Mouse (Mus musculus) limb, embryonic 12.5 days (tissue): ENCODE measurements around the gene Atp6v1g1. TPM values are rescaled to one million over a fixed set of nuclear protein-coding genes. Genes with fewer than 3 reads are reported as not detected.

Experiments used
- ATAC-seq: fragments of 200-750 bp; cut with Nextera tagmentation; 2 replicates; pipeline ENCODE4 v1.8.0; 2017; ENCODE audit warnings: low read depth, moderate TSS enrichment; ENCODE audit not compliant: insufficient number of reproducible peaks, insufficient read depth, low FRiP score, low TSS enrichment
- H3K27ac ChIP-seq: fragments of 300-500 bp; sonication (generic); 2 replicates; pipeline ENCODE4 v1.5.1; 2016; ENCODE audit warnings: mild to moderate bottlenecking, moderate library complexity
- H3K27me3 ChIP-seq: fragments of 300-500 bp; sonication (generic); 2 replicates; pipeline ENCODE4 v1.6.1; 2016; ENCODE audit warnings: mild to moderate bottlenecking, moderate library complexity
- H3K36me3 ChIP-seq: fragments of 300-500 bp; sonication (generic); 2 replicates; pipeline ENCODE4 v1.6.1; 2016; ENCODE audit warnings: mild to moderate bottlenecking, moderate library complexity
- H3K4me1 ChIP-seq: fragments of 300-500 bp; sonication (generic); replicated peaks from 2 replicates; pipeline ENCODE4 v1.6.1; 2016
- H3K4me2 ChIP-seq: fragments of 300-500 bp; sonication (generic); 2 replicates; pipeline ENCODE4 v1.6.1; 2016; ENCODE audit warnings: mild to moderate bottlenecking, moderate library complexity
- H3K4me3 ChIP-seq: fragments of 300-500 bp; sonication (generic); replicated peaks from 2 replicates; pipeline ENCODE4 v1.5.1; 2016; ENCODE audit warnings: mild to moderate bottlenecking
- H3K9ac ChIP-seq: fragments of 300-500 bp; sonication (generic); replicated peaks from 2 replicates; pipeline ENCODE4 v1.6.1; 2016; ENCODE audit warnings: mild to moderate bottlenecking, moderate library complexity
- H3K9me3 ChIP-seq: fragments of 300-500 bp; sonication (generic); 2 replicates; pipeline ENCODE4 v1.6.1; 2016; ENCODE audit warnings: mild to moderate bottlenecking, moderate library complexity
- WGBS: fragments of 180-500 bp; shearing (Covaris S2); methylation state at CpG from one replicate; pipeline ENCODE4 v1.1.7; 2016; 5-methylcytosine and 5-hydroxymethylcytosine counted together
- polyA plus RNA-seq: library from polyadenylated mRNA; unstranded; fragments of >200 nt; fragmentation: Nextera tagmentation; extraction: Ambion mirVana; gene quantifications from 2 replicates; pipeline ENCODE4 v1.2.1, GENCODE M21; 2016

The Atp6v1g1 gene
- polyA plus RNA-seq: 293 and 317 TPM in 2 replicates

DNA sequence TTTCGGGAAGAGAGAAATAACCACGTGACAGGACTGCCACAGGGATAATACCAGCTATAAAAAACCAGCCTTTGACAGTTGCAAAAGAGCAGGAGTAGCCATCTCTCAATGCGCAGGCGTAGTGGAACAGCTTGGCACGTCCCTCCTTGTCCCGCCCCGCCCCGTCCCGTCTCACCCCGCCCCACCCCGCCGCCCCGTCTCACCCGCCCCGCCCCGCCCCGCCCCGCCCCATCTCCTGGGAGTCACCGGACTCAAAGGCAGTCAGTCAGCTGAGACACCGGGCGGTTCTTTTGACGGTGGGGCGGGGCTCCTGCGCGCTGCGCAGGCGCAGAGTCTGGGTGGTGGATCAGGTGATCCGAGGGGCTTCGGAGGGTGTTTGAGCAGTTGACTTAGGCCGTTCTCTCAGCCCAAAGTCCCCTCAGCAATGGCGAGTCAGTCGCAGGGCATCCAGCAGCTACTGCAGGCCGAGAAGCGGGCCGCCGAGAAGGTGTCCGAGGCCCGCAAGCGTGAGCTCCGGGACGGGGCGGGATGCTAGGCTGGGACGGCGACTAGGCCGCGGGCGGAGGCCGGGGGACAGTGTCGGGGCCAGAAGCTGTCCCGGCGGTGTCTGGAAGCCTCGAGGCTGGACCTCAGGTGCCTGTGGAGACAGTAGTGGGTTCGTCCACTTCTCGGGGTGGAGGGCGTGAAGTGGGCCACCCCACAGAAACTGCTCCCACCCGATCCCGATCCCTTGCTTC is at the start of gene Atp6v1g1:
Gene Atp6v1g1, plus strand, starts transcription at position 279 of the 737 bp plus-strand sequence.
- H3K4me2 ChIP-seq: peak within 1 kb of the TSS; percentile 83
- H3K9ac ChIP-seq: peak within 1 kb of the TSS; percentile 90
- H3K27me3 ChIP-seq: no peaks in the 10 kb centered on the region
- H3K9me3 ChIP-seq: no peaks in the 10 kb centered on the region
- peak within 1 kb of the TSS; percentile 88 for H3K27ac ChIP-seq
- WGBS: under 1% methylated on average over 57 of the region's 57 CpGs
- peak within 1 kb of the TSS; percentile 87 for H3K4me3 ChIP-seq
- ATAC-seq: peak; percentile 92
- peaks cover 22% of the 10 kb centered on the region for H3K36me3 ChIP-seq
- H3K4me1 ChIP-seq: peaks cover 27% of the 10 kb centered on the region

DNA sequence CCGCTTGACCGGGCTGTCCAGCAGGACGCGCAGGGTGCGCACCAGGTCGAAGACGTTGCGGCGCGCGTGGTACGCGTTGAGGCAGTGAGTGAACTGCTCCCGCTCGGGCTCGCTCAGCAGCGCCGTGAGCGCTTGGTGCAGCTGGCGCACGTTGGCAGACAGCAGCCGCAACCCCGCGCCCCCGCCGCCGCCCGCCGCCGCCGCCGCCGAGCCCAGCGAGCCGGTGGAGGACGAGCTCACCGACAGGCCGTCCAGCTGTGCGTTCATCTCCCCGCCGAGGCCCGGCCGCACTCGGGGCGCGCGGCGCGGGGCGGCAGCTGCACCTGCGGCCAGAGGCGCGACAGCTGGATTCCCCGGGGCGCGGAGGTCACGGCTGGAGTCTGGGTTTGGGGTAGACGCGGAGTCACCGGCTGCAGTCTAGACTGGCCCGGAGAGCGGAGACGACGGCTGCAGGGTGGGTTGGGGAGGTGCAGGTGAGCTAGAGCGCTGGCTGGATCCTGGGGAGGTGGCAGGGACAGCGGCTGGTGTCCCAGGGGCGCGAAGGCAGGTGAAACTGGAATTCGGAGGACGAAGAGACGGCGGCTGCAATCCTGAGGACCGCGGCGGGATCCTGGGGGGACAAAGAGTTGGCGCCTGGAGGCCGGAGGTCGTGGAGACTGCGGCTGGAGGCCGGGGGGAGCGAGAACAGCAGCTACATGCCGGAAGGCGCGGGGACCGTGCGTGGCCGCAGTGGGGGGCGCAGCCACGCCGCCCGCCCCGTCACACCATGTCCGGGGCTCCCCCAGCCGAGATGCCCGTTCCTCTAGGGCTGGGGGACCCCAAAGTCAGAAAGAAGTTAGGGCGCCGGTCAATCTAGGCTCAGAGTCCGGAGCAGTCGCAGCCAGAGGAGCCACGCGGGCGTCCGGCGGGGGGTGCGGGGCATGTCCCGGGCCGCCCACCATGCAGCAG is 49.3 kb upstream of the Atp6v1g1 start:
- H3K27ac ChIP-seq: peak overlapping the region; percentile 82; the same call in 1 of the 2 replicates
- H3K4me3 ChIP-seq: peak overlapping the region; percentile 76
- H3K27me3 ChIP-seq: peaks cover 17% of the 10 kb centered on the region; the same call in 1 of the 2 replicates
- peak; percentile 56 for ATAC-seq
- H3K9me3 ChIP-seq: no peaks in the 10 kb centered on the region
- no peaks in the 10 kb centered on the region for H3K36me3 ChIP-seq
- H3K9ac ChIP-seq: peak overlapping the region; percentile 75
- H3K4me2 ChIP-seq: peak overlapping the region; percentile 96
- under 1% methylated on average over 105 of the region's 107 CpGs for WGBS
- peaks cover 32% of the 10 kb centered on the region for H3K4me1 ChIP-seq

DNA sequence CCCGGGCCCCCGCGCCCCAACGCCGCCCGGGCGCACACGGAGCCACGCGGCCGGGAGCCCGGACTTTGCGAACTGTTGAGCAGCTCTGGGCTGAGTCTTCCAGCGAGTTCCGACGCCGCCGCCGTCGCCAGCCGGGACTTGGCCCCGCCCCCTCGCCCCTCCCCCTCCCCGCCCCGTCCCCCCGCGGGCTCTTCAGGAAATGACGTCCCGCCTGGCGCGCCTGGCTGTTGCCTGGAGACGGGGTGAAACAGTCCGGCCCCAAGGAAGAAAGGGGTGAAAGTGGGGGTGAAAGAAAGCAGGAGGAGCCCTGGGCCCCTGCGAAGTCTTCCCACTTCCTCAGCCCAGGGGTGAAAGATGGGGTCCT is 48.7 kb upstream of the Atp6v1g1 start, which contains the start of gene Whrn:
Gene Whrn, minus strand, starts transcription at position 77 of the 364 bp plus-strand sequence.
- H3K27ac ChIP-seq: peak within 1 kb of the TSS; percentile 82
- WGBS: under 1% methylated on average over 33 of the region's 34 CpGs

DNA sequence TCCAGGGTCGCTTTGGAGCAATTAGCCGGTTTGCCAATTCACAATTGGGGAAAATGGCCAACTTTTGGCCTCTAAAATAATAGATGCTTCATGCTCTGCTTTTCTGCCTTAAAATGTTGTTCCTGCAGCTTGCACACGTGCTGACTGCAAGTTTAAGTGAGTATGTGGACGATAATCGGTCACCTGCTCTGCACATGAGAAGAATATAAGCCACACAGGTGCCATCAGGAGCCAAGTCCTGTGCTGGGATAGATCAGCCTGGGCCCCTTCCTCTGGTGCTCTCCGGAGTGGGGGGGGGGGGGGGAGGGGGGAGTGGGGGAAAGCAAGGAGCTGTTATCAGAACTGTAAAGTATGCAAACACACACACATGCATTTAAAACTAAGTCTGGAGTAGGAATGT is 48.3 kb upstream of the Atp6v1g1 start:
- H3K9ac ChIP-seq: peak overlapping the region; percentile 75; the same call in 1 of the 2 replicates
- WGBS: 11% methylated on average over 6 of the region's 6 CpGs

More for the DNA sequence above, 48.7 kb upstream of the Atp6v1g1 start, which contains the start of gene Whrn:
- H3K9ac ChIP-seq: peak within 1 kb of the TSS; percentile 75
- H3K4me3 ChIP-seq: peak within 1 kb of the TSS; percentile 76
- no peaks in the 10 kb centered on the region for H3K9me3 ChIP-seq
- no peaks in the 10 kb centered on the region for H3K36me3 ChIP-seq
- peak within 1 kb of the TSS; percentile 96 for H3K4me2 ChIP-seq
- peaks cover 23% of the 10 kb centered on the region for H3K27me3 ChIP-seq
- peaks cover 32% of the 10 kb centered on the region for H3K4me1 ChIP-seq
- peak; percentile 71 for ATAC-seq

DNA sequence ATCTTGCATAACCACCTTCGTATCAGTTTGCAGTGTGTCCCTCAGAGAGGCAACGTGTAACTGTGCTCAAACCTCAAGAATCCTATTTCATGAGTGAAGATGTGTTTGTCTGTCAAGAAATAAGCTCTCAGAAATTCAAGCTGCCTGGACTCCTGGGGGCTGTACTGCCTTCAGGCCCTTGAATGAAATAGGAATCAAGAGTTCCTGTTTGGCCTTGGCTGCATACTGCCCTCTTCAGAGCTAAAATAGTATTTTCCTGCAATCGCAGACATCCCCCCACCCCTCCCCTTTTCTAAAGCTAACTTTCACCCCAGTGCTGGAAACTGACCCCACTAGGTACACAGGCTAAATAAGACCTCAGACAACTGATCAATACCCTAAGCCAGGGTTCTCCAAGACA is 46.2 kb upstream of the Atp6v1g1 start:
- H3K27me3 ChIP-seq: peaks cover 24% of the 10 kb centered on the region
- no peak overlapping the region for H3K27ac ChIP-seq
- no peak overlapping the region for H3K9ac ChIP-seq
- H3K4me3 ChIP-seq: no peak overlapping the region
- H3K36me3 ChIP-seq: no peaks in the 10 kb centered on the region
- WGBS: 34% methylated on average over 3 of the region's 3 CpGs
- no peak for ATAC-seq
- no peak overlapping the region for H3K4me2 ChIP-seq
- peaks cover 20% of the 10 kb centered on the region for H3K4me1 ChIP-seq
- no peaks in the 10 kb centered on the region for H3K9me3 ChIP-seq

More for the DNA sequence above, 48.3 kb upstream of the Atp6v1g1 start:
- H3K27ac ChIP-seq: peak overlapping the region; percentile 82
- ATAC-seq: no peak
- H3K4me3 ChIP-seq: peak overlapping the region; percentile 76
- H3K27me3 ChIP-seq: peaks cover 24% of the 10 kb centered on the region
- peak overlapping the region; percentile 96 for H3K4me2 ChIP-seq
- H3K9me3 ChIP-seq: no peaks in the 10 kb centered on the region
- no peaks in the 10 kb centered on the region for H3K36me3 ChIP-seq
- peaks cover 28% of the 10 kb centered on the region for H3K4me1 ChIP-seq

DNA sequence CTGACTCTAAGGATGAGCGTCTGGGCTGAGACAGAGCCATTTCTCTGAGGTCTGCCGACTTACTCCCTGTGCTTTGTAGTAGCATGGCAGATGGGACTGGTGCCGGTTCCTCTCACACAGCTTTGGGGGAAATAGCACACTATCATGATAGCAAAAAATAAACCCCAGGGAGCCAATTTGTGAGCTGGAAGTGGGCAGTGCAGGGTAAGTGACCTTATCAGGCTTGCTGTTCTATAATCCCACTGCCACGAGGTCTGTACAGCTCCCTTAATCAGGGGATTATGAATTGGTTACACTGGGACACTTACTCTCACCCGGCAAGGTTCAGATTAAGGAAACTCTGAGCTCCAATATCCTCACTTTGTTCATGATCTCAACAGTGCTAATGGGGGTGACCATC is 43.5 kb upstream of the Atp6v1g1 start:
- Histone ChIP-seq H3K9me3 (no peaks in the 10 kb centered on the region), H3K27me3 (peaks cover 11% of the 10 kb centered on the region), H3K36me3 (no peaks in the 10 kb centered on the region), H3K4me3 (no peak overlapping the region), H3K9ac (no peak overlapping the region), H3K27ac (no peak overlapping the region), H3K4me1 (peaks cover 5% of the 10 kb centered on the region), H3K4me2 (no peak overlapping the region)
- no peak for ATAC-seq
- WGBS: 61% methylated on average over 5 of the region's 5 CpGs

DNA sequence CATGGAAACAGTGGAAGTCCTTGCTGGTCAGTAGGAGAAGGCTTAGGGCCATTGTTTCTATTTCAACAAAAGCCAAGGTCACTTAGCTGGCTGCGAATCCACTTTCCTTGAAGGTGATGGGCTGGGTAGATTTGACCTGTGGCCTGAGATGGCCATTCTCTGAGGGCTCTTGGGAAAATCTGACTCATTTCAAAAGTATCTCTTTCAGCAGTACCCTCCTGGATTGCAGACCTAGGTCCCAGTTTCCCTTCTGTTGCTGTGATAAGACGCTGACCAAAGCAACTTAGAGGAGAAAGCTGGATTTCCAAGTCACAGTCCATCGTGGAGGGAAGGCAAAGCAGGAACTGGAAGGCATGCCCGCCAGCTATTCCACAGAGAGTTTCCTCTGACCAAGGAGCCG is 40.6 kb upstream of the Atp6v1g1 start:
- H3K27ac ChIP-seq: no peak overlapping the region
- H3K36me3 ChIP-seq: no peaks in the 10 kb centered on the region
- H3K4me1 ChIP-seq: no peaks in the 10 kb centered on the region
- no peak overlapping the region for H3K9ac ChIP-seq
- H3K4me2 ChIP-seq: no peak overlapping the region
- no peaks in the 10 kb centered on the region for H3K9me3 ChIP-seq
- no peak for ATAC-seq
- no peak overlapping the region for H3K4me3 ChIP-seq
- 78% methylated on average over 5 of the region's 5 CpGs for WGBS
- H3K27me3 ChIP-seq: peaks cover 11% of the 10 kb centered on the region

DNA sequence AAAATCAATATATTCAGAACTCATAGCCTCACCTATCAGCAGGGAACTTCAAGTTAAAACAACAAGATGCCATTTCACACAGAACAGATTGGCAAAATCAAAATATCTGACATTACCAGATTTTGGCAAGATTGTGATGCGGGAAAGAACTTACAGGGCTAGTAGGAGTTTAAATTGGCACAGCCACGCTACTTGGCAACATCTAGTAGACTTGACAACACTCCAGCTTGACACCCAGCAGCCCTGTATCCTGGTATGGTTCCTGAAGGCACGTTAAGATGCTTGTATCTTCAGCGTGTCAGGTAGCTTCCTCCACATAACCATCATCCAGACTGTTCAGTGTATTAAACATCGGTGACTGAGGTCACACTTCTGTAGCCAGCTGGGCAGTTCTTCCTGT is 37.1 kb upstream of the Atp6v1g1 start:
- ATAC-seq: no peak
- 79% methylated on average over 5 of the region's 5 CpGs for WGBS
- H3K36me3 ChIP-seq: no peaks in the 10 kb centered on the region
- no peak overlapping the region for H3K4me3 ChIP-seq
- no peaks in the 10 kb centered on the region for H3K27me3 ChIP-seq
- no peak overlapping the region for H3K9ac ChIP-seq
- H3K4me1 ChIP-seq: no peaks in the 10 kb centered on the region
- H3K9me3 ChIP-seq: no peaks in the 10 kb centered on the region
- H3K27ac ChIP-seq: no peak overlapping the region
- no peak overlapping the region for H3K4me2 ChIP-seq

DNA sequence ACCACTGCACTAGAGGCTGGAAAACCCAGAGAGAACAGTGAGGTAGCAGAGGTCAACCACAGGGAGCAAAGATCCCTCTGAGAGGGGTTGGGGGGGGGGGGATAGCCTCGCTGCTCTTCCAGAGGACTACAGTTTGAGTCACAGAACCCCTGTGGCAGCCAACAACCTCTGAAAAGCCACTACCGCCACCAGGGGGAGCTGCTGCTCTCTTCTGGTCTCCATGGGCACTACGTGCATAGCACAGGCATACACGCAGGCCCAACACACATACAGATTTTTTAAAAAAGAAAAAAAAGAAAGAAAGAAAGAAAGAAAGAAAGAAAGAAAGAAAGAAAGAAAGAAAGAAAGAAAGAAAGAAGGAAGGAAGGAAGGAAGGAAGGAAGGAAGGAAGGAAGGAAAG is 36.3 kb upstream of the Atp6v1g1 start:
- Histone ChIP-seq H3K36me3 (no peaks in the 10 kb centered on the region), H3K4me2 (no peak overlapping the region), H3K4me1 (peaks cover 6% of the 10 kb centered on the region; the same call in 1 of the 2 replicates), H3K27ac (no peak overlapping the region), H3K27me3 (no peaks in the 10 kb centered on the region), H3K9me3 (no peaks in the 10 kb centered on the region), H3K9ac (no peak overlapping the region), H3K4me3 (no peak overlapping the region)
- ATAC-seq: no peak
- 31% methylated on average over 4 of the region's 4 CpGs for WGBS

DNA sequence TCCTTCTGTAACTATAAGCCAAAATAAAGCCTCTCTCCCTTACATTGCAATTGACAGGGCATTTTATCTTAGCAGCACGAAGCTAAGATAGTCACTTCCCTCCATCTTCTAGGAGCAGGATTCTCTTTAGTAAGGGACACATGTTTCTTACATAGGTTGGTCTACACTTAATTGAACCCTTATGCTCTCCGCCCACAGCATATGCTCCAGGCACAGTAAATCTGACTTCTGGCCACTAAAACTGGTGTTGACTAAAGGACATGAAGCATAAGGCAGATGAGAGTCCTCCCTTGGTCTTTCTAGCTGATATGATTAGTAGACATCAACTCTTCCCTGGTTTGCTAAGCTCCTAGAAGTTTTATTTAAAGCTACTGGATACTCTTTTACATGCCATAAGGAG is 31.7 kb upstream of the Atp6v1g1 start:
- Histone ChIP-seq H3K4me1 (peaks cover 12% of the 10 kb centered on the region; the same call in 1 of the 2 replicates), H3K27me3 (no peaks in the 10 kb centered on the region), H3K27ac (no peak overlapping the region), H3K36me3 (no peaks in the 10 kb centered on the region), H3K4me3 (no peak overlapping the region), H3K4me2 (no peak overlapping the region), H3K9me3 (no peaks in the 10 kb centered on the region), H3K9ac (no peak overlapping the region)
- no peak for ATAC-seq
- WGBS: 62% methylated on average over 2 of the region's 2 CpGs

DNA sequence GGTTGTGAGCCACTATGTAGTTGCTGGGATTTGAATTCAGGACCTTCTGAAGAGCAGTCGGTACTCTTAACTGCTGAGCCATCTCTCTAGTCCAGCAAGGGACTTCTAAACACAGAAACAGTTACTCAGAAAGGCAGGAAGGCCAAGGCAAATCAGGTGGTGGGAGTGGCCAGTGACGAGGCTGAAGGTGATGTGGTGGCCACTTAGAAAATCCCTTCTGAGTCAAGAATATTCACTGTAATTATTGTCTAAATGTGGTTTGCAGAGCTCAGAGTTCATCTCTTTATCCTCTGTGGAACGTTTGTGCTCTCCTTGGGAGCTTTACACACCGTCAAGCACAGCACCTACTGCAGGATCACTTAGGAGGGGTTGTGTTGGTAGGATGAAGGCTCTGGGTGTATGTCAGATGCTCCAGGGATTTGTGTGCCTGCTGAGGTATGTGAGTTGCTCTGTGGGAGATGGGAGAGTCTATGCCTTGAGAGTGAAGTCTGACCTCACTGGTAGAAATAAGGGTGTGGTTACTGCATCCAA is 30.1 kb upstream of the Atp6v1g1 start:
- no peaks in the 10 kb centered on the region for H3K36me3 ChIP-seq
- H3K4me3 ChIP-seq: no peak overlapping the region
- 77% methylated on average over 4 of the region's 4 CpGs for WGBS
- H3K27me3 ChIP-seq: no peaks in the 10 kb centered on the region
- peaks cover 12% of the 10 kb centered on the region; the same call in 1 of the 2 replicates for H3K4me1 ChIP-seq
- H3K27ac ChIP-seq: no peak overlapping the region
- no peak for ATAC-seq
- H3K9ac ChIP-seq: no peak overlapping the region
- no peak overlapping the region for H3K4me2 ChIP-seq
- no peaks in the 10 kb centered on the region for H3K9me3 ChIP-seq
